Comparison of ENCODE assay signal across 8 mouse cellular contexts in genomic region chr9:74952106-74952505, GRCm38 (mm10). TPM values are rescaled to one million over a fixed set of nuclear protein-coding genes. Genes with fewer than 3 reads are reported as not detected.
DNase-seq lines count a peak whose midpoint lies in the region; ATAC-seq and TF ChIP-seq lines count a peak whose summit lies in the region.

No protein-coding gene starts in this region.

- H3K36me3 ChIP-seq in ES-E14 (ENCODE audit: control insufficient read depth, insufficient read depth, low read length, poor library complexity, severe bottlenecking) = no peaks in the 10 kb centered on the region
- H3K36me3 ChIP-seq in forebrain, embryonic 16.5 days (ENCODE audit: control insufficient read depth, insufficient read depth) = 0 out of 2 replicates have a peak, but pooled peaks cover 2% of the 10 kb centered on the region
- peaks cover 4% of the 10 kb centered on the region for H3K36me3 ChIP-seq in limb, embryonic 13.5 days
- no peaks in the 10 kb centered on the region for H3K36me3 ChIP-seq in myocyte (ENCODE audit: control insufficient read depth, insufficient read depth)

- no peaks in the 10 kb centered on the region for H3K27me3 ChIP-seq in forebrain, embryonic 16.5 days (replicated peaks; ENCODE audit: control insufficient read depth, insufficient read depth, low read length)
- H3K27me3 ChIP-seq in limb, embryonic 13.5 days = no peaks in the 10 kb centered on the region
- H3K27me3 ChIP-seq in myocyte (ENCODE audit: control insufficient read depth, insufficient read depth, insufficient read length) = no peaks in the 10 kb centered on the region

- TF ChIP-seq POLR2A in myocyte (IDR thresholded peaks at IDR 0.05; ENCODE audit: insufficient read length, low read depth) = no peak

- WGBS in forebrain, embryonic 16.5 days = 54% methylated on average over 5 of the region's 5 CpGs
- WGBS in limb, embryonic 13.5 days = 58% methylated on average over 5 of the region's 5 CpGs

- no peak overlapping the region for H3K27ac ChIP-seq in ES-E14 (ENCODE audit: insufficient read depth, low read depth, low read length, poor library complexity, severe bottlenecking)
- H3K27ac ChIP-seq in forebrain, embryonic 16.5 days (ENCODE audit: low read length) = peak overlapping the region; percentile 93
- H3K27ac ChIP-seq in limb, embryonic 13.5 days = peak overlapping the region; percentile 89; the same call in 1 of the 2 replicates

- peak overlapping the region; percentile 72 for H3K4me2 ChIP-seq in forebrain, embryonic 16.5 days (ENCODE audit: low read length)
- H3K4me2 ChIP-seq in limb, embryonic 13.5 days (replicated peaks) = peak overlapping the region; percentile 89
- H3K4me2 ChIP-seq in myocyte (ENCODE audit: low read depth) = peak overlapping the region; percentile 82

- peaks cover 0 to 2% of the 10 kb centered on the region in 2 experiments; a peak in 1 of 4 replicates for H3K4me1 ChIP-seq in ES-E14 (ENCODE audit: control insufficient read depth in 2 of 2, insufficient read depth in 2 of 2, low read length in 2 of 2, poor library complexity in 1 of 2)
- H3K4me1 ChIP-seq in forebrain, embryonic 16.5 days (replicated peaks; ENCODE audit: control insufficient read depth, insufficient read depth, low read length) = peaks cover 16% of the 10 kb centered on the region
- H3K4me1 ChIP-seq in limb, embryonic 13.5 days = peaks cover 16% of the 10 kb centered on the region

- no peak overlapping the region for H3K9ac ChIP-seq in ES-E14 (ENCODE audit: insufficient read depth, low read depth, low read length, poor library complexity, severe bottlenecking)
- no peak overlapping the region for H3K9ac ChIP-seq in forebrain, embryonic 16.5 days (replicated peaks; ENCODE audit: low read depth, low read length)
- H3K9ac ChIP-seq in limb, embryonic 13.5 days = peak overlapping the region; percentile 58; the same call in 1 of the 2 replicates

- DNase-seq in kidney, adult 9 months = peak; percentile 12
- no peak for DNase-seq in kidney, postnatal 36 days
- no peak for DNase-seq in ES-E14 (ENCODE audit: low read depth, low spot score)
- no peak for DNase-seq in cerebellum, postnatal 10 days
- no peak for DNase-seq in ovary, postnatal 14 days (ENCODE audit: low spot score)

- H3K79me2 ChIP-seq in myocyte (ENCODE audit: control insufficient read depth, insufficient read depth) = no peaks in the 10 kb centered on the region

- H3K4me3 ChIP-seq in ES-E14 (ENCODE audit: insufficient read depth in 1 of 2, low read depth in 1 of 2, low read length in 2 of 2, poor library complexity in 1 of 2, severe bottlenecking in 1 of 2) (peak overlapping the region; percentile 54 to 80), myocyte (peak overlapping the region; percentile 37)
- peak overlapping the region; percentile 84 for H3K4me3 ChIP-seq in forebrain, embryonic 16.5 days (replicated peaks; ENCODE audit: low read length)
- H3K4me3 ChIP-seq in limb, embryonic 13.5 days = peak overlapping the region; percentile 96

- no peak for ATAC-seq in forebrain, embryonic 16.5 days
- ATAC-seq in limb, embryonic 13.5 days (ENCODE audit: low FRiP score, low read depth) = no peak

- H3K9me3 ChIP-seq in ES-E14 (ENCODE audit: control insufficient read depth, insufficient read depth, low read depth, low read length) = no peaks in the 10 kb centered on the region
- H3K9me3 ChIP-seq in forebrain, embryonic 16.5 days (ENCODE audit: control insufficient read depth, low read length) = no peaks in the 10 kb centered on the region
- H3K9me3 ChIP-seq in limb, embryonic 13.5 days = no peaks in the 10 kb centered on the region

- H3ac ChIP-seq in myocyte (ENCODE audit: control insufficient read depth, insufficient read length) = no peak overlapping the region

- in situ Hi-C loops in ES-E14 (cut with MboI; ENCODE audit: low sequenced_read_pairs in 2 of 2, unreplicated experiment in 2 of 2) = no loop called here

TF ChIP-seq in ES-E14, 5 proteins besides CTCF, POLR2A, EP300 and RAD21:
- TF ChIP-seq ZNF384 (IDR thresholded peaks at IDR 0.05; ENCODE audit: low read depth, low read length) = no peak
- TF ChIP-seq MAFK (IDR thresholded peaks at IDR 0.05; ENCODE audit: insufficient read depth, low read depth, low read length) = no peak
- no peak for TF ChIP-seq ZC3H11A (IDR thresholded peaks at IDR 0.05; ENCODE audit: borderline replicate concordance, low read depth, low read length)
- no peak for TF ChIP-seq CHD2 (IDR thresholded peaks at IDR 0.05; ENCODE audit: low read depth, low read length)
- no peak for TF ChIP-seq HCFC1 (IDR thresholded peaks at IDR 0.05; ENCODE audit: borderline replicate concordance, insufficient read depth, low read length)

TF ChIP-seq in myocyte, 11 proteins besides CTCF, POLR2A, EP300 and RAD21:
- TF ChIP-seq MYOD1 (IDR thresholded peaks at IDR 0.05; ENCODE audit: control insufficient read depth in 1 of 3, insufficient read length in 2 of 3, low read depth in 2 of 3) (no peak), TCF3 (IDR thresholded peaks at IDR 0.05; ENCODE audit: insufficient read length, low read depth) (no peak), E2F4 (IDR thresholded peaks at IDR 0.05; ENCODE audit: insufficient read depth) (no peak), TCF12 (IDR thresholded peaks at IDR 0.05; ENCODE audit: insufficient read depth, poor library complexity, severe bottlenecking) (no peak), SRF (IDR thresholded peaks at IDR 0.05; ENCODE audit: control insufficient read depth, insufficient read length, low read depth) (no peak), MYOG (IDR thresholded peaks at IDR 0.05; ENCODE audit: control insufficient read depth in 1 of 3, insufficient read depth in 1 of 3, insufficient read length in 2 of 3, low read depth in 2 of 3) (no peak), REST (IDR thresholded peaks at IDR 0.05; ENCODE audit: insufficient read depth, insufficient read length) (no peak), USF1 (IDR thresholded peaks at IDR 0.05; ENCODE audit: low read depth) (no peak), MAX (IDR thresholded peaks at IDR 0.05; ENCODE audit: low read depth) (no peak), CEBPB (IDR thresholded peaks at IDR 0.05; ENCODE audit: insufficient read depth, poor library complexity, severe bottlenecking) (no peak), POLR2AphosphoS2 (IDR thresholded peaks at IDR 0.05; ENCODE audit: insufficient read length, low read depth) (no peak)

RNA-seq across cellular contexts. Expression of gene Fam214a, which starts 0.6 kb away (rescaled TPM):
- 4.9 and 5.2 TPM in 2 replicates for total RNA-seq in ES-E14 (2012; rRNA removed)
- polyA plus RNA-seq in forebrain, embryonic 16.5 days (2015; fragmentation: Nextera tagmentation; extraction: Ambion mirVana) = 30.1 and 32.0 TPM in 2 replicates
- 10.6 and 11.9 TPM in 2 replicates for polyA plus RNA-seq in limb, embryonic 13.5 days (2015; fragmentation: Nextera tagmentation; extraction: Ambion mirVana)
- 2.6 TPM for polyA plus RNA-seq in myocyte (2012; fragmentation: generic; extraction: Trizol)

Comparison
In these comparisons a context has a peak if more than half of its experiments do, and no peak if none do; other contexts are left out.
1. H3K4me3 ChIP-seq: peak in every context shown above with its lines; median percentile 96 in limb, embryonic 13.5 days; 84 in forebrain, embryonic 16.5 days; 67 in ES-E14; 37 in myocyte.